Mouse (Mus musculus) layer of hippocampus, adult 2 months (tissue): ENCODE results near the gene Dll3. TPM values are rescaled to one million over a fixed set of nuclear protein-coding genes. Genes with fewer than 3 reads are reported as not detected.

Experiments used
- DNase-seq, 2 experiments: peaks; one replicate each; pipeline ENCODE4 v3.0.0; 2022; ENCODE audit warnings: low spot score in 2 of 2
- H3K27ac ChIP-seq: fragments of 200-600 bp; 2 replicates; pipeline ENCODE4 v1.8.1; 2022
- H3K4me3 ChIP-seq: fragments of 200-600 bp; 2 replicates; pipeline ENCODE4 v1.8.1; 2022; ENCODE audit warnings: mild to moderate bottlenecking
- CTCF ChIP-seq: fragments of 200-600 bp; conservative IDR thresholded peaks from 2 replicates; pipeline ENCODE4 v1.8.1; 2022; ENCODE audit warnings: antibody characterized with exemption, mild to moderate bottlenecking, moderate library complexity
- total RNA-seq, 2 experiments: library from RNA; stranded (reverse); gene quantifications; 2 replicates each; pipeline ENCODE4 v1.2.3; 2021

Gene Dll3
- total RNA-seq, 2 experiments from 2014 or later = 1.8 to 1.9 TPM

- no peak for DNase-seq
- no peak for TF ChIP-seq CTCF
- Histone ChIP-seq H3K27ac (no peak overlapping the region), H3K4me3 (no peak overlapping the region)
These were observed 26.2 kb upstream of the Dll3 start for GRCm38 (mm10) chr7:28328260-28328659.

GRCm38 (mm10) chr7:28326457-28326856 is 24.4 kb upstream of the Dll3 start:
- H3K27ac ChIP-seq = no peak overlapping the region
- H3K4me3 ChIP-seq = no peak overlapping the region
- DNase-seq = no peak
- peak; percentile 67 for TF ChIP-seq CTCF

- H3K27ac ChIP-seq = no peak overlapping the region
- H3K4me3 ChIP-seq = no peak overlapping the region
- no peak for TF ChIP-seq CTCF
- DNase-seq = no peak
These were observed 23.3 kb upstream of the Dll3 start for GRCm38 (mm10) chr7:28325293-28325692.

- no peak for TF ChIP-seq CTCF
- H3K4me3 ChIP-seq = no peak overlapping the region
- H3K27ac ChIP-seq = no peak overlapping the region
- no peak for DNase-seq
These were observed 20.1 kb upstream of the Dll3 start for GRCm38 (mm10) chr7:28321974-28322720.

DNA sequence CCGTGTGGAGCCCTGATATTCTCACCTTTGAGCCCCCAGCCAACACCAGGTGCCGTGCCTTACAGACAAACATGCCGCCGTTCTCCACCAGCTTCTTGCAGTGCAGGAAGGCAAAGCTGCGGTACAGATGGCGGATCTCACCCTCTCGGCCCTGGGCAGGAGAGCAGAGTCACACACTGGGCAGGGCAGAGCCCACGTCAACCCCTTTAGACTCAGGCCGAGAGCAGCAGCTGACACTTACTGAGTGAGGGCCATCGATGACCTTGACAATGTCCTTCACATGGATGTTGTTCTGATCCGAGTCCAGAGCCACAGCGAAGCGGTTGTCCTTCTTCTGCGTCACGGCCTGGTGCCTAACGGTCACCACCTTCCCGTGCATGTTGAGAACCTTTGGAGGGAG is 16.7 kb upstream of the Dll3 start:
- no peak for TF ChIP-seq CTCF
- no peak for DNase-seq
- Histone ChIP-seq H3K4me3 (no peak overlapping the region), H3K27ac (no peak overlapping the region)

DNA sequence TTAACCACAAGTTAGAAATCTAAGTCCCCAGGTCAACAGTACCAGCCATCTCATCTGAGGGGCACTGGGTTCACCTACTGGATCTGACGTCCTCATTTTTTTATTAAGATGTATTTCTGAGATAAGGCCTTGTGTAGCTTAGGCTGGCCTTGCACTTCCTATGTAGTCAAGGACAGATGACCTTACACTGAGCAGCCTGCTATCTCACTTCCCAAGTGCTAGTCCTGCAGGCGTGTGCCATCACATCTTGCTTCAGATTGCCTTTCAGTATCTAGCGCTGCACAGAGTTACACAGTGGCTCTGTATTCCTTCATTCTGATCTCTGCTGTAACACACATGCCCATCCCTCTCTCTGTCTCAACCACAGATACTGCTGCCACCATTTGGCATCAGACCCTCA is 16.0 kb upstream of the Dll3 start:
- Histone ChIP-seq H3K4me3 (no peak overlapping the region), H3K27ac (no peak overlapping the region)
- no peak for DNase-seq
- TF ChIP-seq CTCF = no peak

- Histone ChIP-seq H3K27ac (peak within 1 kb of the TSS; percentile 88), H3K4me3 (peak within 1 kb of the TSS; percentile 89)
- peak; percentile 12; the same call in 1 of the 2 replicates for TF ChIP-seq CTCF
- peak; percentile 98 for DNase-seq
These were observed 10.0 kb upstream of the Dll3 start, which contains the start of gene Timm50 for GRCm38 (mm10) chr7:28311926-28312543. TSS of gene Timm50 (minus strand) at chr7:28312072.

- H3K4me3 ChIP-seq = peak overlapping the region; percentile 89
- TF ChIP-seq CTCF = no peak
- H3K27ac ChIP-seq = peak overlapping the region; percentile 88
- DNase-seq = no peak
These were observed 9.3 kb upstream of the Dll3 start for GRCm38 (mm10) chr7:28311151-28311925.

DNA sequence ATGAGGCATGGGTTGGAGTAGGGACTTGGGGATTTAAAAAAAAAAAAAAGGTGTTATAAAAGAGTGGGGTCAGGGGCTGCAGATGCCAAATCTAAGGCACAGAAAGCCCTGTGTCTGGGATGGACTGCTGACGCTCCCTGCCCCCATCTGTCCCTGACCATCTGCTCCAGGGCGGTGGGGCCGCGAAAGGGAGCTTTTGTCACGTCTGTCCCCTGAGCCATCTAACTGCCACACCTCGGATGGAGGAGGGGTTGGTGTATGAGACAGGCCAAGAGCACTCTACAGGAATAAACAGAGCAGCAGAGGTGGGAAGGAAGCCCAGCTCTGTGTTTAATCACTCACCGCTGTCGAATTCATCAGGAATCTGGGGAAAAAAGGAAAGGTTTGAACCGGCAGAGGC is 7.7 kb upstream of the Dll3 start:
- no peak overlapping the region for H3K4me3 ChIP-seq
- H3K27ac ChIP-seq = no peak overlapping the region
- DNase-seq = no peak
- TF ChIP-seq CTCF = no peak

DNA sequence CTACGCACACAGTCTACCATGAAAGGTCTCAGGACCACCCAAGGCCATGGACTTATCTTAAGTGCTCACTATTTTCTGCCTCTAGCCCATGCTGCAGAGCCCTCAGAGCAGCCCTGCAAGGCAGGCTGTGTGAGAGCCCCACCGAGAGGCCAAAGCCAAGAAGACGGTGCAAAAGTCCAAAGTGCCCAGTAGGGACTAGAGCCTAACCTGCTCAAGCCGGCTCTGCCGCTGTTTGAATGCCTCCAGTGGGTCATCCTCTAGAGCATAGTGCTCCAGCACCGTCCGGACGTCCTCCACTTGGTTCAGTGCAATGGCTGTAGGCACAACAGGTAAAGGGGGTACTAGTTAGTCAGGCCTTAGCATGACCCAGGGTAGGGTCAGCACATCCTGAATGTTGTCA is 4.2 kb upstream of the Dll3 start:
- Histone ChIP-seq H3K27ac (no peak overlapping the region), H3K4me3 (no peak overlapping the region)
- TF ChIP-seq CTCF = no peak
- DNase-seq = no peak

DNA sequence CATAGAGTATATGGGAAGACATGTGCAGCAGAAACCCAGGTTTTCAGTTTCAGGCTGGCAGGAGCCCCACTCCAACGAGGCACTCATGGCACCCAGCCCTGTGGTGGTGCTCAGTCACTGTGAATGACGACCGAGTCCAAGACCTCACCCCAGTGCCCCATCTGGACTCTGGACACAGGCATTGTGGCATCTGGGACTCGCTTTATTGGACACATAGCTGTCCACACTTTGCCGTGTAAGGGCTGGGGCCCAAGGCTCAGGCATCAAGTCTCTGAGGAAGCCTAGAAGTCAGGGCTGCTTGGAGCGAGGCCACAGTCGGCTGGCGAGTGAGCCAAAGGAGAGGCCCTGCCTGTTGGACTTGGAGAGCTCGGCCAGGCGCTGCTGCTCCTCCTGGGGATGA is 3.6 kb upstream of the Dll3 start:
- DNase-seq = no peak
- Histone ChIP-seq H3K27ac (no peak overlapping the region), H3K4me3 (no peak overlapping the region)
- no peak for TF ChIP-seq CTCF

DNA sequence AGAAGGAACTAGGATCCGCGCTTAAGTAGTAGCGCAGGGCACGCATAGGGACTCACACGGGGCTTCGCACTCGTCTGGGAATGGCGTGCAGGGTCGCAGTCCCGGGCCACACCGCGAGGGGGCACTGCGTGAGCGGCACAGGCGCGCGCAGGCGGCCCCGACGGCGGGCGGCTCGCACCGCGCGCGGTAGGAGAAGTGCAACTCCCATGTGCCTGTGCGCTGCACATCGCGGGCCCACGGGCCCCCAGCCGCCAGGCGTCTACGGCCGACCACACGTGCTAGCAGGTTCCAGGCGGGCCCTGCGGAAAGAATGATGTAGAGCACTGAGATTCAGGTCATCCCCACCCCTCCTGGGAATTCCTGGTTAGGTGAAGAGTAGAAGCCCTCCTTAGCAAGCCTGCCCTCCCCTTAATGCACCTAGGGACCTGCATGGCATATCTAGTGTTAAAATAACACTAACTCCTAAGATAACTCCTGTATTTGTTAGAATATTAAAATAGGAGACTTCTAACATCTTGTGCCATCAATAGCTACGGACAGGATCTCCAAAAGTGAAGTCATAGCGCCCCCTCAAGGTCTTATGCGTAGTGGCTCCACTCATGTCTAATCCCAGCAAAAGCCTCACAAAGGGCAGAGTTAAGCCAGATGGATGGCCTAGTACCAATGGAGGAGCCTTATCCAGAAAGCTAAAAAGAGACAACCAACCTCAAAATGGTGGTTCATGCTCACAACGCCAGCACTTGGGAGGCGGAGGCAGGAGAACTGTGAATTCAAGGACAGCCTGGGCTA is 3.0 kb downstream of the Dll3 start:
- 0 out of 2 replicates have a peak overlapping the region, but pooled peaks have one; percentile 18 for H3K4me3 ChIP-seq
- peak; percentile 38 to 56 for DNase-seq
- H3K27ac ChIP-seq = no peak overlapping the region
- TF ChIP-seq CTCF = peak; percentile 69
